Mouse (Mus musculus) brain, embryonic 14.5 days (tissue): ENCODE measurements around the gene Fhl2.

ENCODE experiments used
- CTCF ChIP-seq: fragments of 200-500 bp; IDR thresholded peaks from 2 replicates; pipeline ENCODE4 v1.5.1; 2012; ENCODE audit warnings: inconsistent platforms, mild to moderate bottlenecking, moderate library complexity, borderline replicate concordance; ENCODE audit not compliant: insufficient read depth, insufficient read length; ENCODE audit errors: extremely low read depth
- POLR2A ChIP-seq: fragments of 200-500 bp; IDR thresholded peaks from 2 replicates; pipeline ENCODE4 v1.6.1; 2012; ENCODE audit warnings: mild to moderate bottlenecking, inconsistent platforms, borderline replicate concordance; ENCODE audit not compliant: poor library complexity, insufficient read depth, insufficient read length, severe bottlenecking; ENCODE audit errors: extremely low read depth

DNA sequence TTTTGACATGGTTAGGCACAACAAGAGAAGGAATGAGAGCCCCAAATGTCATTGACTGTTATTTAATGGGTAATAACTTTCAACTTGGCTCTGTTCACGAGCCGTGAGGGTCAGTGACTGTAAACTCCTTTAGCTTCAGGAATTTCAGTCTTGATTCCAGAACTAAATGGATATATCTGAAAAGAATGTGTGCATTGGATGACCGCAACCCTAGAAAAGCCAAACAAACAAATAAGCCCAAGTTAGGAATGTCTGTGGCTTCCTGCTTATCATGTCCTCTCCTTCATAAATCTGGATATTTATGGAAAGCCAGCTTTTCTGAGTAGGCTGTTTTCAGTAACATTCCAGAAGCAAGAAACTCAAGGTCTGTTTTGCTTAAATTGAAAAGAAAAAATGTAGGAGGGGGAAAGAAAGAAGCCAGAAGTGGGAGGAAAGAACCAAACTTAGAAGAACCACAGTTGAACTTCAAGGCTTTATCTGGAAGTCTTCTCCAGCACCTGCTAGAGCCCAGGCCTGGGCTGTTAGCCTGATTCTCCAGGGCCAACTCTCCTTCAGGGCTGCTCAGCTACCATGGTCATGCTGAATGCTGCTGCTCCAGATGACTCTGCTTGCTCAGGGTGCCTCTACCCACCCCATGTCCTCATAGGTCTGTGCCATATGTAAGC, 21.4 kb upstream of the Fhl2 start:
- TF ChIP-seq CTCF (no peak), POLR2A (no peak)
